Mouse (Mus musculus) erythroid progenitor cell, adult 5-6 weeks (primary cell): ENCODE measurements around the gene Olfr1260. TPM values are rescaled to one million over a fixed set of nuclear protein-coding genes. Genes with fewer than 3 reads are reported as not detected.

Experiments used
- ATAC-seq: replicated peaks from 2 replicates; pipeline ENCODE4 v1.8.0; 2016; ENCODE audit warnings: moderate number of reproducible peaks, mild to moderate bottlenecking, moderate TSS enrichment, inconsistent platforms; ENCODE audit not compliant: poor library complexity, low FRiP score, severe bottlenecking
- total RNA-seq, 2 experiments: library from RNA; stranded (forward) in 1 of 2; stranded (reverse) in 1 of 2; fragments of 150-400 nt in 1 of 2; fragments of 186-747, 209-891 nt in 1 of 2; gene quantifications; 2 replicates each; pipeline versions ENCODE4 v1.2.3 to v1.2.4; 2015 to 2017; ENCODE audit warnings: low replicate concordance in 2 of 2

The Olfr1260 gene
- total RNA-seq (2015; ENCODE audit: low replicate concordance) (not detected in 2 replicates), total RNA-seq (2017; ENCODE audit: low replicate concordance) (not detected in 2 replicates)

DNA sequence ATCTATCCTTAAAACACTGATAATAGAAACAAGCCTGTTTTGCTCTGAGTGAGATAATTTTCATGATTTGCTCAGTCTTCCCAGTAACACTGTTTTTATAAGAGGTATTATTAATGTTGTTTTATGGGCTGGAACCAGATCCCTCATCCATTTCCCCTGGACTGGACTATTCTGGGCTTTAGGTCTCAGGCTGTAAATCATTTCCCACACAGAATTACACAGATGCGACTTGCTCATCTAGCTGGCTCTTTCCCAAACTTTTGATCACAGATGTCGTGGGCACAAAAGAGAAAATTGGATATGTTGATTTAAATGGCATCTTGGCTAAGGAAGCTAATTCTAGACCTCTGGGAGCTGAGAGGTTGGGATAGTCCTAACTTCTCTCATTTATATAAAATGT lies at the start of gene Olfr1260:
Gene Olfr1260 (plus strand): TSS at position 157 of the 400 bp plus-strand sequence.
- no peak for ATAC-seq

DNA sequence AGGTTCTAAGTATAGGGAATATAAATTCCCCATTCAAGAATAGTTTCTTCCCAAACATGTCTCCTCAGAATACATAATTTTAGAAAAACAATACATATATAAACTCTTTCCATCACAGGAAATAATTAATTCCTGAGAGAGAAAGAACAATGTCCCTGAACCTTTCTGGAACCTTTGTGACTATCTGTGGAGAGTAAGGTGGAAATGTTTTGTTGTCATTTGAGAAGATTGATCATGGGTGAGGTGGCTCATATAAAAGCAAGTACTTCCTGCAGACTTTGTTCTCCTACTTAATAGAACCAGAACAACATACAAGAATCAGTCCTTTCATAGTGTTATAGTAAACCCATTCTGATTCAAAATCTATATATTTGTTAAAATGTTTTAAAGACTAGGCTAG lies 47.1 kb upstream of the Olfr1260 start, which contains the start of gene Olfr1258:
Gene Olfr1258 (plus strand): TSS at position 301 of the 400 bp plus-strand sequence.
- no peak for ATAC-seq

DNA sequence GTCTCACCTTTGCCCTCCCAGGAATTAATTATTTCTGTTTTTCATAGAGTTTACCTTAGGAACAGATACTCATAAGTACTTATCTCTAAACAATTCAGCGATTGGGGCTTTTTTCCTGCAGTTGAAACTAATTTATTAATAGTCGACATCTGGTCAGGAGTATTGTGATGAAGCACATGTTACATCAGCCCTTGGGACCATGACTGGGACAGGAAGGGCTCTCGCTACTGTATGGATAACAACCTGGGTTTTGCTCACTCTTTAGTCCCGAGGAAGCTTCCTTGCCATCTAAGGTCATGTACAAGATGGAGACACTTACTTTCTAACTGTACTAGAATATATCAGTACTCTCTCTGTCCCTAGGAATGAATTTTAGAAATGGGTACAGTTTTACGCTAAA lies 25.6 kb upstream of the Olfr1260 start, which contains the start of gene Olfr1259:
Gene Olfr1259 (minus strand): TSS at position 101 of the 400 bp plus-strand sequence.
- no peak for ATAC-seq

DNA sequence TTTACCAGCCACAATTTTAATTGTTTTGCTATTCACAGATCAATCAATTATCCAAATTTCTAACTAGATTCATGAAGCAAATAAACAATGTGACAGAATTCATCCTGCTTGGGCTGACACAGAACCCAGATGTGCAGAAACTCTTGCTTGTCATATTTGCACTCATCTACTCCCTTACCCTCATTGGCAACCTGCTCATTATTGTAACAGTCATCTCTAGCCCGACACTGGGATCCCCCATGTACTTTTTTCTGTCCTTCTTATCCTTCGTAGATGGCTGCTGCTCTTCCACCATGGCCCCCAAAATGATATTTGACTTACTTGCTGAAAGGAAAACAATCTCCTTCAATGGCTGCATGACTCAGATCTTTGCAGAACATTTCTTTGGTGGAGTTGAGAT lies 3.6 kb downstream of the Olfr1260 start:
- no peak for ATAC-seq

DNA sequence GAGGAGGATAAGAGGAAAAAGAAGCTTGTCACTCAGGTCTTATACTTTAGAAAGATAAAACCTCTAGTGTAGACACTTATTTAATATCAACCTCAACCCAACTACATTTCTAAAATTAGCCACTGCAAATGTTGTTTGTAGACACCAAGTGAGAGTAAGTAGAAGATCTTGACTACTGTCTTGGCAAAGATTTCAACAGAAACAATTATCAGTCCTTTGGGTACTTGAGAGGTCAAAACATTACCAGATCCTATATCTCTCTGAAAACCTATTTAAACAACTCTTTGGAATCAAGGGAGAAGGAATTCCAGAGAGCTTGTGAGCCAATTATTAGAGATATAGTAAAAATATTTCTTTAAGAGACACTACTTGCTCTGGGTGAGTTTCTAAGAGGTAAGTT lies 16.8 kb downstream of the Olfr1260 start, which contains the start of gene Olfr1261:
Gene Olfr1261 (plus strand): TSS at position 301 of the 400 bp plus-strand sequence.
- ATAC-seq, result no peak

DNA sequence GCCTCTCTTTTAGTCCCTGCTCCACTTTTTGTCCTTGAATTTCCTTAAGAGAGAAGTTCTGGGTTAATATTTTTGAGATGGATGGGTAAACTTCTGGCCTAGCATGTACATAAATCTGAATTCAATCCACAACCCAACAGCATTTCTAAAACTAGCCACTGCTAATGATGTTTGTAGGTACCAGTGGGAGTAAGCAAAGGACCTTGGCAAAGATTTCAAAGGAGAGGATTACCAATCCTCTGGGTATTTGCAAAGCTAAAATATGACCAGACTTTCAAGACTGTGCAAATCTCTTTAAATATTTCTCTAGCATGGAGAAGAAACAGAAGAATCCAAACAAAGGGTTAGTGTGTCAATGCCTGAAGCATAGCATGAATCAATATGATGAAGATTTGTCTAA lies 25.7 kb downstream of the Olfr1260 start, which contains the start of gene Olfr1262:
Gene Olfr1262 (plus strand): TSS at position 301 of the 400 bp plus-strand sequence.
- no peak for ATAC-seq

DNA sequence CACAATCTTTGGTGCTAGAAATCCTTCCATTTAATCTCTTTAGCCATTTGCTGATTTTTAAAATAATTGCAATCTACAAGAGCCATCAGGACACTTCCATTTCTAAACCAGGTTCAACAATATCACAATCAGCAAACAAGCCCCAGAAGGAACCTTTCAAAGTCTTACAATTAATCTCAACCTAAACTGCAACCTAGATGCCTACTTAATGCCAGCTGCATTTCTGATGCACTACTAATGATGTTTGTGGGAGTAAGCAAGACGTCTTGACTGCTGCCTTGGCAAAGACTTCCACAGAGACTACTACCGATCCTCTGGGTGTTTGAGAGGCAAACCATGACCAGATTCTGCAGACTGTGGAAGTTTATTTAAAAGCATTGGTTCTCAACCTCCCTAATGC lies 37.7 kb downstream of the Olfr1260 start, which contains the start of gene Olfr1263:
Gene Olfr1263 (plus strand): TSS at position 301 of the 400 bp plus-strand sequence.
- ATAC-seq, result no peak

- ATAC-seq, result no peak
These were observed 51.3 kb downstream of the Olfr1260 start, which contains the start of gene Olfr1264 for GRCm38 (mm10) chr2:90025477-90025876. TSS of gene Olfr1264 (minus strand) at chr2:90025577.

Other genes with a start within 250 kb of the Olfr1260 start
- not detected in 2 replicates for gene Olfr1252, start 249.3 kb upstream of the Olfr1260 start, total RNA-seq (2015; ENCODE audit: low replicate concordance)
- not detected in 2 replicates for gene Olfr1252, start 249.3 kb upstream of the Olfr1260 start, total RNA-seq (2017; ENCODE audit: low replicate concordance)
- not detected in 2 replicates for gene Olfr1253, start 217.2 kb upstream of the Olfr1260 start, total RNA-seq (2015; ENCODE audit: low replicate concordance)
- not detected in 2 replicates for gene Olfr1253, start 217.2 kb upstream of the Olfr1260 start, total RNA-seq (2017; ENCODE audit: low replicate concordance)
- not detected in 2 replicates for gene Olfr1254, start 180.7 kb upstream of the Olfr1260 start, total RNA-seq (2015; ENCODE audit: low replicate concordance)
- gene Olfr1254, start 180.7 kb upstream of the Olfr1260 start, total RNA-seq (2017; ENCODE audit: low replicate concordance), result not detected in 2 replicates
- gene Olfr1255, start 162.3 kb upstream of the Olfr1260 start, total RNA-seq (2015; ENCODE audit: low replicate concordance), result not detected in 2 replicates
- gene Olfr1255, start 162.3 kb upstream of the Olfr1260 start, total RNA-seq (2017; ENCODE audit: low replicate concordance), result not detected in 2 replicates
- gene Olfr1256, start 132.8 kb upstream of the Olfr1260 start, total RNA-seq (2015; ENCODE audit: low replicate concordance), result not detected in 2 replicates
- not detected in 2 replicates for gene Olfr1256, start 132.8 kb upstream of the Olfr1260 start, total RNA-seq (2017; ENCODE audit: low replicate concordance)
- not detected in 2 replicates for gene Olfr48, start 126.1 kb upstream of the Olfr1260 start, total RNA-seq (2015; ENCODE audit: low replicate concordance)
- not detected in 2 replicates for gene Olfr48, start 126.1 kb upstream of the Olfr1260 start, total RNA-seq (2017; ENCODE audit: low replicate concordance)
- not detected in 2 replicates for gene Olfr1257, start 95.9 kb upstream of the Olfr1260 start, total RNA-seq (2015; ENCODE audit: low replicate concordance)
- not detected in 2 replicates for gene Olfr1257, start 95.9 kb upstream of the Olfr1260 start, total RNA-seq (2017; ENCODE audit: low replicate concordance)
- not detected in 2 replicates for gene Olfr1258, start 47.0 kb upstream of the Olfr1260 start, total RNA-seq (2015; ENCODE audit: low replicate concordance)
- gene Olfr1258, start 47.0 kb upstream of the Olfr1260 start, total RNA-seq (2017; ENCODE audit: low replicate concordance), result not detected in 2 replicates
- gene Olfr1259, start 25.7 kb upstream of the Olfr1260 start, total RNA-seq (2015; ENCODE audit: low replicate concordance), result not detected in 2 replicates
- not detected in 2 replicates for gene Olfr1259, start 25.7 kb upstream of the Olfr1260 start, total RNA-seq (2017; ENCODE audit: low replicate concordance)
- gene Olfr1261, start 16.9 kb downstream of the Olfr1260 start, total RNA-seq (2015; ENCODE audit: low replicate concordance), result not detected in 2 replicates
- not detected in 2 replicates for gene Olfr1261, start 16.9 kb downstream of the Olfr1260 start, total RNA-seq (2017; ENCODE audit: low replicate concordance)
- not detected in 2 replicates for gene Olfr1262, start 25.8 kb downstream of the Olfr1260 start, total RNA-seq (2015; ENCODE audit: low replicate concordance)
- not detected in 2 replicates for gene Olfr1262, start 25.8 kb downstream of the Olfr1260 start, total RNA-seq (2017; ENCODE audit: low replicate concordance)
- not detected in 2 replicates for gene Olfr1263, start 37.8 kb downstream of the Olfr1260 start, total RNA-seq (2015; ENCODE audit: low replicate concordance)
- gene Olfr1263, start 37.8 kb downstream of the Olfr1260 start, total RNA-seq (2017; ENCODE audit: low replicate concordance), result not detected in 2 replicates
- gene Olfr1264, start 51.2 kb downstream of the Olfr1260 start, total RNA-seq (2015; ENCODE audit: low replicate concordance), result not detected in 2 replicates
- gene Olfr1264, start 51.2 kb downstream of the Olfr1260 start, total RNA-seq (2017; ENCODE audit: low replicate concordance), result not detected in 2 replicates
- not detected in 2 replicates for gene Olfr1265, start 61.0 kb downstream of the Olfr1260 start, total RNA-seq (2015; ENCODE audit: low replicate concordance)
- gene Olfr1265, start 61.0 kb downstream of the Olfr1260 start, total RNA-seq (2017; ENCODE audit: low replicate concordance), result not detected in 2 replicates
- gene Olfr140, start 89.3 kb downstream of the Olfr1260 start, total RNA-seq (2015; ENCODE audit: low replicate concordance), result not detected in 2 replicates
- not detected in 2 replicates for gene Olfr140, start 89.3 kb downstream of the Olfr1260 start, total RNA-seq (2017; ENCODE audit: low replicate concordance)
- not detected in 2 replicates for gene Olfr1269, start 147.1 kb downstream of the Olfr1260 start, total RNA-seq (2015; ENCODE audit: low replicate concordance)
- not detected in 2 replicates for gene Olfr1269, start 147.1 kb downstream of the Olfr1260 start, total RNA-seq (2017; ENCODE audit: low replicate concordance)
- not detected in 2 replicates for gene Olfr32, start 168.0 kb downstream of the Olfr1260 start, total RNA-seq (2015; ENCODE audit: low replicate concordance)
- gene Olfr32, start 168.0 kb downstream of the Olfr1260 start, total RNA-seq (2017; ENCODE audit: low replicate concordance), result not detected in 2 replicates
- not detected in 2 replicates for gene Olfr1270, start 178.8 kb downstream of the Olfr1260 start, total RNA-seq (2015; ENCODE audit: low replicate concordance)
- gene Olfr1270, start 178.8 kb downstream of the Olfr1260 start, total RNA-seq (2017; ENCODE audit: low replicate concordance), result not detected in 2 replicates